Mouse (Mus musculus): ENCODE measurements around the gene Robo2.

GRCm38 (mm10) chr16:73958524-73958846, 453.1 kb downstream of the Robo2 start:
- TF ChIP-seq POLR2A (IDR thresholded peaks at IDR 0.05; ENCODE audit: borderline replicate concordance, extremely low read depth, insufficient read depth, insufficient read length, poor library complexity, severe bottlenecking) (no peak), CTCF (IDR thresholded peaks at IDR 0.05; ENCODE audit: borderline replicate concordance, extremely low read depth, insufficient read depth, insufficient read length) (no peak)

Data from brain, embryonic 14.5 days (tissue).